Mouse (Mus musculus) lung, postnatal 0 days (tissue): ENCODE results near the gene Casp3. TPM values are rescaled to one million over a fixed set of nuclear protein-coding genes. Genes with fewer than 3 reads are reported as not detected.

Experiments used
- ATAC-seq: fragments of 200-750 bp; cut with Nextera tagmentation; 2 replicates; pipeline ENCODE4 v1.8.0; 2017; ENCODE audit warnings: moderate library complexity
- DNase-seq: peaks from one replicate; pipeline ENCODE4 v3.0.0-alpha.2; 2016; ENCODE audit warnings: low spot score
- H3K27ac ChIP-seq: fragments of 300-500 bp; sonication (generic); 2 replicates; pipeline ENCODE4 v1.5.1; 2014; ENCODE audit warnings: antibody characterized with exemption, mild to moderate bottlenecking, low read length, mixed read lengths
- H3K27me3 ChIP-seq: fragments of 300-500 bp; sonication (generic); replicated peaks from 2 replicates; pipeline ENCODE4 v1.6.1; 2014; ENCODE audit warnings: low read length, mixed read lengths; ENCODE audit not compliant: insufficient read depth
- H3K36me3 ChIP-seq: fragments of 300-500 bp; sonication (generic); 2 replicates; pipeline ENCODE4 v1.6.1; 2014; ENCODE audit warnings: low read length, mixed read lengths; ENCODE audit not compliant: insufficient read depth
- H3K4me1 ChIP-seq: fragments of 300-500 bp; sonication (generic); 2 replicates; pipeline ENCODE4 v1.6.1; 2014; ENCODE audit warnings: antibody characterized with exemption, low read depth, low read length, mixed read lengths; ENCODE audit not compliant: insufficient read depth
- H3K4me2 ChIP-seq: fragments of 300-500 bp; sonication (generic); replicated peaks from 2 replicates; pipeline ENCODE4 v1.6.1; 2014; ENCODE audit warnings: low read depth, mild to moderate bottlenecking, low read length, moderate library complexity, mixed read lengths
- H3K4me3 ChIP-seq: fragments of 300-500 bp; sonication (generic); 2 replicates; pipeline ENCODE4 v1.5.1; 2014; ENCODE audit warnings: low read depth, low read length
- H3K9ac ChIP-seq: fragments of 300-500 bp; sonication (generic); replicated peaks from 2 replicates; pipeline ENCODE4 v1.6.1; 2014; ENCODE audit warnings: low read depth, mild to moderate bottlenecking
- H3K9me3 ChIP-seq: fragments of 300-500 bp; sonication (generic); 2 replicates; pipeline ENCODE4 v1.6.1; 2016; ENCODE audit warnings: low read length, mixed read lengths
- CTCF ChIP-seq: IDR thresholded peaks from 2 replicates; pipeline ENCODE4 v1.5.1; 2016; ENCODE audit warnings: antibody characterized with exemption, mild to moderate bottlenecking
- EP300 ChIP-seq: IDR thresholded peaks from 2 replicates; pipeline ENCODE4 v1.6.1; 2016; ENCODE audit warnings: antibody characterized with exemption, mild to moderate bottlenecking, control low read depth
- WGBS: fragments of 180-500 bp; shearing (Covaris S2); extraction: QIAGEN DNeasy Blood & Tissue Kit; methylation state at CpG from one replicate; pipeline ENCODE4 v1.1.7; 2014; 5-methylcytosine and 5-hydroxymethylcytosine counted together
- polyA plus RNA-seq: library from polyadenylated mRNA; unstranded; fragments of >200 nt; fragmentation: Nextera tagmentation; extraction: Ambion mirVana; gene quantifications from 2 replicates; pipeline ENCODE4 v1.2.1, GENCODE M21; 2015

Gene Casp3
- polyA plus RNA-seq, 1 experiment from 2014 or later, result 27.6 TPM

- no peaks in the 10 kb centered on the region for H3K4me1 ChIP-seq
- H3K27me3 ChIP-seq, result no peaks in the 10 kb centered on the region
- TF ChIP-seq CTCF (no peak), EP300 (no peak)
- no peak overlapping the region for H3K4me2 ChIP-seq
- peaks cover 4% of the 10 kb centered on the region; the same call in 1 of the 2 replicates for H3K36me3 ChIP-seq
- WGBS, result 53% methylated on average over 10 of the region's 10 CpGs
- DNase-seq (no peak), ATAC-seq (no peak)
- H3K9me3 ChIP-seq, result no peaks in the 10 kb centered on the region
- H3K4me3 ChIP-seq, result no peak overlapping the region
- H3K9ac ChIP-seq, result no peak overlapping the region
- no peak overlapping the region for H3K27ac ChIP-seq
These were observed 16.0 kb upstream of the Casp3 start for GRCm38 (mm10) chr8:46600959-46601707.

- Histone ChIP-seq H3K36me3 (peaks cover 4% of the 10 kb centered on the region; the same call in 1 of the 2 replicates), H3K9me3 (no peaks in the 10 kb centered on the region), H3K9ac (no peak overlapping the region), H3K4me3 (no peak overlapping the region), H3K27ac (no peak overlapping the region), H3K27me3 (no peaks in the 10 kb centered on the region), H3K4me2 (no peak overlapping the region), H3K4me1 (no peaks in the 10 kb centered on the region)
- WGBS, result 94% methylated on average over 5 of the region's 5 CpGs
- DNase-seq (no peak), ATAC-seq (no peak)
- no peak for TF ChIP-seq EP300
- no peak for TF ChIP-seq CTCF
These were observed 13.5 kb upstream of the Casp3 start for GRCm38 (mm10) chr8:46603587-46603986.

GRCm38 (mm10) chr8:46606930-46607329 is 10.2 kb upstream of the Casp3 start:
- Histone ChIP-seq H3K36me3 (peaks cover 8% of the 10 kb centered on the region; the same call in 1 of the 2 replicates), H3K9me3 (no peaks in the 10 kb centered on the region), H3K27ac (no peak overlapping the region), H3K27me3 (no peaks in the 10 kb centered on the region), H3K4me3 (no peak overlapping the region), H3K4me1 (no peaks in the 10 kb centered on the region), H3K9ac (no peak overlapping the region), H3K4me2 (no peak overlapping the region)
- ATAC-seq, result no peak
- TF ChIP-seq EP300 (no peak), CTCF (no peak)
- WGBS, result 82% methylated on average over 1 of the region's 1 CpGs
- no peak for DNase-seq

DNA sequence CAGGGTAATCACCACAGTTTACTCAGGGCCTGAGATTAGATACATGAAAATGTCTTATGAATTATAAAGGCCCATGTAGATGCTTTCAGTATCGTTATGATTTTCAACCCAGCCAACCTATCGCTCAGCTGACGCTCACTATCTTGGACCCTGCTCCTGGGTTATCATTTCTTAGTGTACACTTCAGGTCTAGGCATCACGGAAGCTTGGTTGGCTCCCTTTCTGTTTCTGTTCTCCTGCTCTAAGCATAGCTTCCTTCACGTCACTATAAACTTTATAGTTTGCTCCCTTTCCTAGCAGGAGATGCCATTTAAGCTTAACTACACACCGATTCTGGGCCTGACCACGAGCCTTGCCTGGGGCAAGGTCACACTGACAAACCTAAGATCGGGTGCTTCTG is 5.5 kb upstream of the Casp3 start:
- no peaks in the 10 kb centered on the region for H3K27me3 ChIP-seq
- H3K27ac ChIP-seq, result no peak overlapping the region
- no peaks in the 10 kb centered on the region for H3K9me3 ChIP-seq
- TF ChIP-seq CTCF, result no peak
- no peak for TF ChIP-seq EP300
- ATAC-seq (no peak), DNase-seq (no peak)
- no peak overlapping the region for H3K9ac ChIP-seq
- no peak overlapping the region for H3K4me3 ChIP-seq
- no peaks in the 10 kb centered on the region for H3K4me1 ChIP-seq
- H3K4me2 ChIP-seq, result no peak overlapping the region
- WGBS, result 86% methylated on average over 8 of the region's 8 CpGs
- peaks cover 4% of the 10 kb centered on the region; the same call in 1 of the 2 replicates for H3K36me3 ChIP-seq

- ATAC-seq (no peak), DNase-seq (peak; percentile 47)
- H3K4me1 ChIP-seq, result no peaks in the 10 kb centered on the region
- H3K4me3 ChIP-seq, result no peak overlapping the region
- WGBS, result 64% methylated on average over 4 of the region's 4 CpGs
- no peak overlapping the region for H3K27ac ChIP-seq
- H3K9ac ChIP-seq, result no peak overlapping the region
- TF ChIP-seq CTCF, result no peak
- TF ChIP-seq EP300, result no peak
- peaks cover 4% of the 10 kb centered on the region; the same call in 1 of the 2 replicates for H3K36me3 ChIP-seq
- H3K4me2 ChIP-seq, result no peak overlapping the region
- no peaks in the 10 kb centered on the region for H3K27me3 ChIP-seq
- H3K9me3 ChIP-seq, result no peaks in the 10 kb centered on the region
These were observed 4.2 kb upstream of the Casp3 start for GRCm38 (mm10) chr8:46612913-46613312.

DNA sequence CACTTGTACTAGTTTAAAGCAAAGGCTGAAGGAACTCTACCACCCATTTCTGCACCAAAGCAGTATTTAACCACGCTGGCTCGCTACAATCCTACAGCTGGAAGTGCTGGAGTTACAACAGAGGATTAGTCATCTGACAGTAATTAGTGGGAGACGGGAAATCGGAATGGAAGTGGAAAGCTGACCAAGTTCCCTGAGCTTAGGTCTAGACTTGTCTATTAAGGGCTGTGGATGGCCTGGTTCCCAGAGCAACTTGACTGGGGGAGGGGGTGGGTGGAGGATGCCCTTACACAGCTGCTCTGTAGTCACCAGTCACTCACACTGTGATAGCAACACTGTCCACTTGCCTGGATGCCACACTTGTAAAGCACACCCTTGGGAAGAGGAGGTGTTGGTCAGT is 3.7 kb upstream of the Casp3 start:
- peak; percentile 9 for ATAC-seq
- TF ChIP-seq CTCF, result no peak
- TF ChIP-seq EP300, result no peak
- no peaks in the 10 kb centered on the region for H3K4me1 ChIP-seq
- H3K4me3 ChIP-seq, result no peak overlapping the region
- no peak overlapping the region for H3K4me2 ChIP-seq
- H3K36me3 ChIP-seq, result peaks cover 4% of the 10 kb centered on the region; the same call in 1 of the 2 replicates
- H3K9ac ChIP-seq, result no peak overlapping the region
- DNase-seq, result peak; percentile 77
- 42% methylated on average over 4 of the region's 4 CpGs for WGBS
- H3K27me3 ChIP-seq, result no peaks in the 10 kb centered on the region
- H3K9me3 ChIP-seq, result no peaks in the 10 kb centered on the region
- H3K27ac ChIP-seq, result no peak overlapping the region
